Comparison of ENCODE assay signal across 18 mouse cellular contexts in genomic region chr12:79476413-79477046, GRCm38 (mm10).
DNase-seq lines count a peak whose midpoint lies in the region; ATAC-seq lines count a peak whose summit lies in the region.
"Had no signal": no experiment of that assay in that cellular context is flagged by ENCODE, and none has a peak within 500 bp of the region (broad histone marks: within the 10 kb centered on the region; RNA-seq: fewer than 3 reads in every experiment).

No protein-coding gene starts in this region.

- no peaks in the 10 kb centered on the region for H3K9me3 ChIP-seq in heart, embryonic 15.5 days (replicated peaks)
- no peaks in the 10 kb centered on the region; the same call in 1 of the 2 replicates for H3K9me3 ChIP-seq in lung, embryonic 16.5 days (ENCODE audit: control insufficient read depth, low read length)

- WGBS in heart, embryonic 15.5 days, result 49% methylated on average over 6 of the region's 6 CpGs
- 38% methylated on average over 6 of the region's 6 CpGs for WGBS in lung, embryonic 16.5 days

- H3K4me2 ChIP-seq in heart, embryonic 15.5 days, result no peak overlapping the region
- no peak overlapping the region for H3K4me2 ChIP-seq in lung, embryonic 16.5 days (ENCODE audit: low read depth, low read length)
- H3K4me2 ChIP-seq: midbrain, embryonic 11.5 days had no signal

- no peak for ATAC-seq in heart, embryonic 15.5 days (replicated peaks; ENCODE audit: insufficient number of reproducible peaks, insufficient read depth, low FRiP score, low read depth)
- ATAC-seq in lung, embryonic 16.5 days (ENCODE audit: low read depth), result peak; percentile 86
- ATAC-seq: forebrain, embryonic 16.5 days; hindbrain, postnatal 0 days; liver, postnatal 0 days had no signal

- H3K27ac ChIP-seq in heart, embryonic 15.5 days, result peak overlapping the region; percentile 62
- H3K27ac ChIP-seq in lung, embryonic 16.5 days (ENCODE audit: low read length), result peak overlapping the region; percentile 77
- H3K27ac ChIP-seq: hindbrain, postnatal 0 days had no signal

- no peak overlapping the region for H3K9ac ChIP-seq in heart, embryonic 15.5 days
- no peak overlapping the region for H3K9ac ChIP-seq in lung, embryonic 16.5 days (ENCODE audit: low read length)
- H3K9ac ChIP-seq: liver, postnatal 0 days had no signal

- DNase-seq in adrenal gland, adult 2 months, result peak; percentile 34
- no peak for DNase-seq in adrenal gland, adult 8-10 months
- no peak for DNase-seq in heart, adult 18-20 months
- no peak for DNase-seq in lung, postnatal 14 days
- no peak for DNase-seq in layer of hippocampus, postnatal 25 days (ENCODE audit: extremely low spot score in 1 of 2, low spot score in 1 of 2)
- DNase-seq in urinary bladder, postnatal 4 days (ENCODE audit: low spot score in 2 of 2), result no peak
- DNase-seq: cerebellum, adult 2 months; gastrocnemius, postnatal 10 days; heart, postnatal 36 days; kidney, postnatal 25 days; liver, postnatal 0 days; right cerebral cortex, postnatal 14 days had no signal

- no peaks in the 10 kb centered on the region for H3K36me3 ChIP-seq in heart, embryonic 15.5 days
- H3K36me3 ChIP-seq in lung, embryonic 16.5 days (ENCODE audit: control insufficient read depth, insufficient read depth, low read length), result no peaks in the 10 kb centered on the region

- no peaks in the 10 kb centered on the region for H3K27me3 ChIP-seq in heart, embryonic 15.5 days
- no peaks in the 10 kb centered on the region for H3K27me3 ChIP-seq in lung, embryonic 16.5 days (ENCODE audit: control insufficient read depth, insufficient read depth, low read depth, low read length)
- H3K27me3 ChIP-seq: CH12.LX had no signal

- peaks cover 21% of the 10 kb centered on the region for H3K4me1 ChIP-seq in heart, embryonic 15.5 days (replicated peaks)
- H3K4me1 ChIP-seq in lung, embryonic 16.5 days (replicated peaks; ENCODE audit: control insufficient read depth, insufficient read depth, low read length), result peaks cover 17% of the 10 kb centered on the region

- no peak overlapping the region for H3K4me3 ChIP-seq in heart, embryonic 15.5 days
- H3K4me3 ChIP-seq in lung, embryonic 16.5 days (ENCODE audit: low read length), result no peak overlapping the region
